Mouse (Mus musculus) limb, embryonic 11.5 days (tissue): ENCODE measurements around the gene Cyb5rl. TPM values are rescaled to one million over a fixed set of nuclear protein-coding genes. Genes with fewer than 3 reads are reported as not detected.

Experiments
- ATAC-seq: fragments of 200-750 bp; cut with Nextera tagmentation; 2 replicates; pipeline ENCODE4 v1.8.0; 2017; ENCODE audit warnings: low read depth; ENCODE audit not compliant: insufficient number of reproducible peaks, low FRiP score, low TSS enrichment
- DNase-seq: peaks from one replicate; pipeline ENCODE4 v3.0.0-alpha.2; 2015; ENCODE audit warnings: low spot score
- H3K27ac ChIP-seq: fragments of 300-500 bp; sonication (generic); replicated peaks from 2 replicates; pipeline ENCODE4 v1.5.1; 2014; ENCODE audit warnings: low read depth, mild to moderate bottlenecking, low read length
- H3K27me3 ChIP-seq: fragments of 300-500 bp; sonication (generic); 2 replicates; pipeline ENCODE4 v1.6.1; 2014; ENCODE audit warnings: mild to moderate bottlenecking, low read length, mixed read lengths; ENCODE audit not compliant: control insufficient read depth, insufficient read depth
- H3K36me3 ChIP-seq: fragments of 300-500 bp; sonication (generic); 2 replicates; pipeline ENCODE4 v1.6.1; 2014; ENCODE audit warnings: mild to moderate bottlenecking, low read length, moderate library complexity, mixed read lengths; ENCODE audit not compliant: control insufficient read depth, insufficient read depth
- H3K4me1 ChIP-seq: fragments of 300-500 bp; sonication (generic); 2 replicates; pipeline ENCODE4 v1.6.1; 2014; ENCODE audit warnings: low read length, mixed read lengths; ENCODE audit not compliant: control insufficient read depth, insufficient read depth
- H3K4me2 ChIP-seq: fragments of 300-500 bp; sonication (generic); 2 replicates; pipeline ENCODE4 v1.6.1; 2014; ENCODE audit warnings: low read depth, mild to moderate bottlenecking, moderate library complexity; ENCODE audit not compliant: severe bottlenecking
- H3K4me3 ChIP-seq: fragments of 300-500 bp; sonication (generic); 2 replicates; pipeline ENCODE4 v1.5.1; 2014; ENCODE audit warnings: low read depth, low read length
- H3K9ac ChIP-seq: fragments of 300-500 bp; sonication (generic); 2 replicates; pipeline ENCODE4 v1.6.1; 2014; ENCODE audit warnings: mild to moderate bottlenecking, low read length
- H3K9me3 ChIP-seq: fragments of 300-500 bp; sonication (generic); 2 replicates; pipeline ENCODE4 v1.6.1; 2016; ENCODE audit warnings: low read length; ENCODE audit not compliant: control insufficient read depth
- WGBS: fragments of 180-500 bp; shearing (Covaris S2); extraction: QIAGEN DNeasy Blood & Tissue Kit; methylation state at CpG from one replicate; pipeline ENCODE4 v1.1.7; 2014; 5-methylcytosine and 5-hydroxymethylcytosine counted together
- polyA plus RNA-seq: library from polyadenylated mRNA; unstranded; fragments of >200 nt; fragmentation: Nextera tagmentation; extraction: Ambion mirVana; gene quantifications from 2 replicates; pipeline ENCODE4 v1.2.1, GENCODE M21; 2014

Gene Cyb5rl
- polyA plus RNA-seq, 1 experiment from 2014 or later, result 7.3 TPM

DNA sequence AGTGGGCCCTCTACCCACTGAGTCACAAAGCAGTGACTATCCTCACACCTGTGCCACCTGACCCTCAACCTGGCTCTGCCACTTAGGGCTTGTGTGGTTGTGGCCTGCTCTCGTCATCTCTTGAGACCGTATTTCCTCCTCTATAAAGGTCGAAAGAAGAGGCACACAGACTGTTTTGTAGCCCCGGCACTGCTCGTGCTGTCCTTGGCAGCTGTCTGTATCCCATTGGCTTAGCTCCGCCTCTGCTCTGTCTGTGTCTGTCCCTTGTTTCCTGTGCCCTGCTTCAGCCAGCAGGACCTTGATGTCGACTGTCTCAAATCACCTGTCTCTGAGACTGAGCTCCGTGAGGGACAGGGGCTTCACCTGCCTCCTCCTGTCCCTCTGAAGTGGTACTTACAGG lies 40.3 kb upstream of the Cyb5rl start:
- 0 out of 2 replicates have a peak overlapping the region, but pooled peaks have one; percentile 4 for H3K27ac ChIP-seq
- 0 out of 2 replicates have a peak, but pooled peaks cover 6% of the 10 kb centered on the region for H3K4me1 ChIP-seq
- 64% methylated on average over 8 of the region's 8 CpGs for WGBS
- peaks cover 11% of the 10 kb centered on the region; the same call in 1 of the 2 replicates for H3K36me3 ChIP-seq
- H3K9me3 ChIP-seq, result no peaks in the 10 kb centered on the region
- no peak overlapping the region for H3K4me2 ChIP-seq
- H3K9ac ChIP-seq, result no peak overlapping the region
- ATAC-seq, result no peak
- no peak for DNase-seq
- no peak overlapping the region for H3K4me3 ChIP-seq
- no peaks in the 10 kb centered on the region for H3K27me3 ChIP-seq

DNA sequence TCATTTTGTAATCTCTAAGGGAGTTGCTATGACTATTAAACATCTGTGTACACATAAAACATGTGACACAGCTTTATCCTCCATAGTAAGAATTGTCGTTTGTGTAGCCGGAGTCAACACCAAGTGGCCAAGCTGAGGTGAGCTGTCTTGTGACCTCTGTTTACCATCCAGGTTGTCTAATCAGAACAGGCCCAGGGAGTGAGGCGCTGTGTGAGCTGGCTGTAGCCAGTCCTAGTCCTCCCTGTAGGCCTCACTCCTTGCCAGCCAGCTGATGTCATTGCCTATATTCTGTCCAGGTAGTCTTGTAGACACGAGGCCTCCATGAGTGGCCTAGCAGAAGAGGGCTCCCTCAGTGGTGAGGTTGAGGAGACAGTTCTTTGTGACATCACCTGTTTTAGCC lies 31.1 kb upstream of the Cyb5rl start:
- no peaks in the 10 kb centered on the region for H3K4me1 ChIP-seq
- no peak overlapping the region for H3K4me3 ChIP-seq
- no peak overlapping the region for H3K4me2 ChIP-seq
- DNase-seq (no peak), ATAC-seq (no peak)
- H3K9ac ChIP-seq, result no peak overlapping the region
- no peak overlapping the region for H3K27ac ChIP-seq
- peaks cover 32% of the 10 kb centered on the region for H3K36me3 ChIP-seq
- H3K9me3 ChIP-seq, result no peaks in the 10 kb centered on the region
- no peaks in the 10 kb centered on the region for H3K27me3 ChIP-seq
- WGBS, result 91% methylated on average over 4 of the region's 4 CpGs

DNA sequence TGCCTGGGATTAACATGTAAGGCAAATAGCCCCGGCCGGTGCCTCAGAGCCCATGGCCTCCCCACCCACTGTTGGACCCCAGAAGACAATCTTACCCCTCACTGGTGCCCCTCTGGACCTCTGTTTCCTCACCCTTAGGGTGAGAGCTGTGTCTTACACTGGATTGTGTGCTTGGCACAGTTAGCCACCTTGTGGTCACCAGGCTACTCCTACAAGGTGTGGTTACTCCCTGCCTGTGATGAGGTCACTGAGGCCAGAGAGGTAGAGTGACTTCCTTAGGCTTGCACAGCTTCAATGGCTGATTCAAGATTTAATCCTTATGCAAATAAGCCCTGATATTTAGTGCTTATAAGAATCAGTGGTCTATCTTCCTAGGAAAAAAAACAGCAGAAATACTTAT lies 29.8 kb upstream of the Cyb5rl start:
- ATAC-seq (no peak), DNase-seq (no peak)
- Histone ChIP-seq H3K9ac (no peak overlapping the region), H3K36me3 (peaks cover 37% of the 10 kb centered on the region), H3K27ac (no peak overlapping the region), H3K4me3 (no peak overlapping the region), H3K4me1 (no peaks in the 10 kb centered on the region), H3K9me3 (no peaks in the 10 kb centered on the region), H3K27me3 (no peaks in the 10 kb centered on the region), H3K4me2 (no peak overlapping the region)
- WGBS, result 96% methylated on average over 2 of the region's 2 CpGs

DNA sequence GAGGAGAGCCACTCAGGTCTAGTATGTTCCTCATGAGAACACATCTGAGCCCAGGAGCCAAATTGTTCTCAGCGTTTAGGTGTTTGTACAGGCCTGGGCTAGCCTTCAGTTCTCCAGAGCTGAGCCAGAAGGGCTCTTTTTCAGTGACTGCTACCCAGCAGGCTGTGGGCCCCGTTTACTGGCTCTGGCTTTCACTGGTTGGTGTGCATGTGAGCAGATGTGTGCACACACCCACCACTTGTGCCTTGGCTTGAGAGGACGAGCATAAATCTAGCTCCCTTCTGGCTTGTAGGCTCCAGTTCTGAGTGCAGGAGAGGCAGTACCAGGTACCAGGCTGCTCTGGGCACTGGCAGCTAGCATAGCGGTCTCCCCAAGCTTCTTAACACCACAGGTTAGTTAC lies 28.5 kb upstream of the Cyb5rl start:
- Histone ChIP-seq H3K9ac (no peak overlapping the region), H3K9me3 (no peaks in the 10 kb centered on the region), H3K4me2 (no peak overlapping the region), H3K27me3 (no peaks in the 10 kb centered on the region), H3K4me1 (no peaks in the 10 kb centered on the region), H3K4me3 (no peak overlapping the region), H3K36me3 (peaks cover 37% of the 10 kb centered on the region), H3K27ac (no peak overlapping the region)
- DNase-seq, result no peak
- ATAC-seq, result no peak
- WGBS, result 79% methylated on average over 4 of the region's 4 CpGs

DNA sequence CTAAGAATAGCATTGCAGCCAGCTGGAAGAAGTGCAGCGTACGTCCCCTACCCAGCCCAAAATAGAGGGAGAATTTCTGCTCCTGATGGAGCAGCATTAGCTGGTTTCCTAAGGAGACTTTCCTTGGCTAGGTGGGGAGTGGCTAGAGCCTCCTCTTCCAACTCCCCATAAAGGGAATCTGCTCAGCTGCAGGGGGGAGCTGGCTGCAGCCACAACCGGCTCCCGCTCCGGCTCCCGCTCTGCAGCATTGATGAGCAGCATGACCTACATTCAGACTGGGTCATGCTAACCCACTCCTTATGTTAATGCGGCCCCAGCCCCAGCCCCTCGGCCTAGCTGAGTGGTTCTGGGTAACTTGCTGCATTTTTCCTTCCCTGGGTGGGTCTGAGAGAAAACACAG lies 27.5 kb upstream of the Cyb5rl start:
- Histone ChIP-seq H3K4me1 (no peaks in the 10 kb centered on the region), H3K4me2 (no peak overlapping the region), H3K9ac (no peak overlapping the region), H3K36me3 (peaks cover 35% of the 10 kb centered on the region), H3K27me3 (no peaks in the 10 kb centered on the region), H3K9me3 (no peaks in the 10 kb centered on the region), H3K4me3 (no peak overlapping the region), H3K27ac (no peak overlapping the region)
- 86% methylated on average over 8 of the region's 8 CpGs for WGBS
- DNase-seq, result no peak
- ATAC-seq, result no peak

DNA sequence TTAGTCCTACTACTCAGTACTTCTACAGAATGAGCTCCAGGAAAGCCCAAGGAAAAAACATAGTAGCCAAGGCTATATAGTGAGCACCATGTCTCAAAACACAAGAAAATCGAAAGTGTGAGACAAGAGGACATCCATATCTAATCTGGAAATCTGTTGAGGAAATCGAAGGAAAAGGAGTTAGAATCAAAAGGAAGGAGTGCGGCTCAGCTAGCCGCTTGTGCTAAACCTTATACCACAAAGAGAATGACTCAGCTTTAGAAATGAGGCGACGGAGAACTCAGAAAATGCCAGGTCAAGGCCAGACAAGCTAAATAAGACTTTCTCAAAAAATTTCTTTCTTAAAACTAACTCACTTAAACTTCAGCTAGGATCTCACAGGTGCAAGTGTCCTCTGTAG lies 24.5 kb upstream of the Cyb5rl start:
- H3K4me3 ChIP-seq, result no peak overlapping the region
- no peak overlapping the region for H3K27ac ChIP-seq
- H3K27me3 ChIP-seq, result no peaks in the 10 kb centered on the region
- 94% methylated on average over 6 of the region's 6 CpGs for WGBS
- H3K9me3 ChIP-seq, result no peaks in the 10 kb centered on the region
- ATAC-seq (no peak), DNase-seq (no peak)
- H3K36me3 ChIP-seq, result peaks cover 41% of the 10 kb centered on the region
- no peak overlapping the region for H3K9ac ChIP-seq
- H3K4me2 ChIP-seq, result no peak overlapping the region
- H3K4me1 ChIP-seq, result no peaks in the 10 kb centered on the region

DNA sequence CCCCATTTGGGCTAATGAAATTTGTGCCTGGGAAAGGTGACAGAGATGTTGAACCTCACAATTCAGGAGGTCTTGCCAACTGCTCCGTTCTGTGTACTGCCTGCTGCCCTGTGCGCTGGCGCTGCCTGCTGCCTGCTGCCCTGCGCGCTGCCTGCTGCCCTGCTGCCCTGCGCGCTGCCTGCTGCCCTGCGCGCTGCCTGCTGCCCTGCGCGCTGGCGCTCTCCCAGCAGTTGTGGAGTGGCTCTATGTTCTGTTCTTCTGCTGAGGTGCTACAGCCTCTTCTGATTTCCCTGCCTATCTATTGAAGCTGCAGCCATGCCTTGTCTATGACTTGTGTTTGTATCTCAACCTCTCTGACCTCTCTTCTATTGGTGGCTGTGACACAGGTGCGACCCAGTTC lies 21.6 kb upstream of the Cyb5rl start:
- no peak overlapping the region for H3K4me3 ChIP-seq
- H3K36me3 ChIP-seq, result peaks cover 38% of the 10 kb centered on the region
- ATAC-seq (no peak), DNase-seq (no peak)
- H3K27me3 ChIP-seq, result no peaks in the 10 kb centered on the region
- no peak overlapping the region for H3K4me2 ChIP-seq
- H3K9me3 ChIP-seq, result no peaks in the 10 kb centered on the region
- H3K4me1 ChIP-seq, result no peaks in the 10 kb centered on the region
- WGBS, result over 99% methylated on average over 13 of the region's 13 CpGs
- no peak overlapping the region for H3K27ac ChIP-seq
- H3K9ac ChIP-seq, result no peak overlapping the region

DNA sequence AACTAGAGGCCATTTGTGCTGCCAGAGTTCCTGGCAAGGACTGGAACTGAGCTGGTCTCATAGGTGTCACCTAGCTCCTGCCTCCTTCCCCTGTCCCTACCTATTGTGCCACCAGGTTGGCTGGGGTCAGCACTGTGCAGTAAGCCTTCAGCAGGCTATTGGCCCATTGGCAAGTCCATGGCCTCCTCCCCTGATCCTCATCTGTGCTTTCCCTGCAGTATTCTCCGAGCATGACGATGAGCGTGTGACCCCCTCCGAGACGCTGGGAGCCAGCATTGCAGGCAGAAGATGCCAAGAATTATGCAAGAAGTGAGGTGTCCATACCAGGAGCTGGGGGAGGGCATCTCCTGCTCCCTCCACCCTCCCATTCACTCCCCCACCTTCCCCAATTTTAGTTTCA lies 19.0 kb upstream of the Cyb5rl start:
- no peak overlapping the region for H3K27ac ChIP-seq
- 88% methylated on average over 5 of the region's 5 CpGs for WGBS
- no peak for ATAC-seq

DNA sequence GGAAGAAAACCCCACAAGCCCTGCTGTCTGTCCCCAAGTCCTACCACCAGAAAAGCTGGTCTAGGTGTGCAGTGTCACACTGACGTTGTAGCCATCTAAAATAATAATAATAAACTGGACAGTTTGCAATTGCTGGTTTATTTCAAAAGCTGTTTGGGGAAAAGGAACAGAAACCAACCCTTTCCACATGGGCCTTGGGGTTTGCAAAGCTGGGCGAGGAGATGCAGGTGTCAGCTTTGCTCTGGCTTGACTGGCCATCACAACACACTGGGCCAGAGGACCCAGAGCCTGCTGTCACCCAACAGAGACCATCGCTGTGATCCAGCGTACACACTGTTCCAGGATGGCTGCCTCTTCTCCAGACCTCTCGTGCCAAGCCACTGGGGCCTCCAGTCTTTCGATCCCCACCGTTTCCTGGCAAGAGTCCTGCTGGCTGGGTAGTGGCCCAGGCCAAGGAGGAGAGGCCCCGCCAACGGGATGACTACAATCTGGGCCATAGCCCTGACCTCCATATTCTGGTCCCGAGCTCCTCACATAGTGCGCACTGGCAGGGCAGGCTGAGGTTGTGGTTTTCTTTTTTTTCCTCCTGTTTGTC lies 18.1 kb upstream of the Cyb5rl start:
- Histone ChIP-seq H3K27me3 (no peaks in the 10 kb centered on the region), H3K9ac (no peak overlapping the region), H3K9me3 (no peaks in the 10 kb centered on the region), H3K4me1 (no peaks in the 10 kb centered on the region), H3K4me2 (no peak overlapping the region), H3K36me3 (peaks cover 29% of the 10 kb centered on the region), H3K27ac (no peak overlapping the region), H3K4me3 (no peak overlapping the region)
- no peak for DNase-seq
- 94% methylated on average over 11 of the region's 11 CpGs for WGBS
- no peak for ATAC-seq

More for the DNA sequence above, 19.0 kb upstream of the Cyb5rl start:
- no peaks in the 10 kb centered on the region for H3K4me1 ChIP-seq
- H3K9ac ChIP-seq, result no peak overlapping the region
- H3K4me3 ChIP-seq, result no peak overlapping the region
- no peaks in the 10 kb centered on the region for H3K9me3 ChIP-seq
- no peaks in the 10 kb centered on the region for H3K27me3 ChIP-seq
- H3K4me2 ChIP-seq, result no peak overlapping the region
- peaks cover 29% of the 10 kb centered on the region for H3K36me3 ChIP-seq
- DNase-seq, result no peak
